Mouse (Mus musculus) ovary, postnatal 36 days (tissue): Measurements from ENCODE around the gene Reln.

Source experiments
- DNase-seq: peaks from one replicate; pipeline ENCODE4 v3.0.0; 2022; ENCODE audit warnings: low spot score, mixed read lengths

The Reln gene

DNA sequence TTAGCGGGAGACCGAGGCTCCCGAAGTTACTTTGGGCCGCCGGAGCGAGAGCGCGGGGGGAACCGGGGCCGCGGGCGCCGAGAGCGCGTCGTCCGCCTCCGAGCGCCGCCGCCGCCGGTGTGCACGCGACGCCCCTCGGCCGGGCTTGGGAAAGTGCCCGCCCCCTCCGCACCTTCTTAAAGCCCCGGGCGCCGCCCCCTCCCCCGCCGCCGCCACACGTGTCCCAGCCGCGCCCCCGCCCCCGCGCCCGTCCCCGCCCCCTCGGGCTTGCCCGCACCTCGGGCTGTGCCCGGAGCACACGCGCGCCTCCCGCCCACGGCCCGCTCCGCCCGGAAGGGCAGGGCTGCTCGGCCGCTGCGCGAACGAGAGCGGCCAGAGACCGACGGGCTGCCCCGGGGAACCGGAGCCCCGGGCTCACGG lies at the start of gene Reln:
Reln (minus strand) TSS at position 147 of the 420 bp plus-strand sequence.
- DNase-seq, result peak; percentile 27

DNA sequence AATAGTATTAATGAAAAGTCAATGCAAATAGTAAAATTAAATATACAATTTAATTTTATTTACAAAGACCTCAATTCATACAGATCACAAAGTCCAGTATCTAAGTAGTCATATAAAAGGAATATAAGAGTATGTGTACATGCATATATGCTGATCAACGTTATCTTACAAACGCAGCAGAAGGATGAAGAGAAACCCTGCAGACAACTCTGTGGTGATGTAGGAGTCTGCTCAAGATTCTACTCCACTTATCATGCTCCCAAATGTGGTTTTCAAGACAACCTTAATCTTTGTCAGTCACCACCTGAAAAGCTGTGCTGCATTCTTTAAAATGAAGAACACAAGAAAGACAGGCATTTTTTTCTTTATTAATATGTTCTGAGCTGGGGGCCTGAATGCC lies 44.0 kb upstream of the Reln start:
- no peak for DNase-seq

DNA sequence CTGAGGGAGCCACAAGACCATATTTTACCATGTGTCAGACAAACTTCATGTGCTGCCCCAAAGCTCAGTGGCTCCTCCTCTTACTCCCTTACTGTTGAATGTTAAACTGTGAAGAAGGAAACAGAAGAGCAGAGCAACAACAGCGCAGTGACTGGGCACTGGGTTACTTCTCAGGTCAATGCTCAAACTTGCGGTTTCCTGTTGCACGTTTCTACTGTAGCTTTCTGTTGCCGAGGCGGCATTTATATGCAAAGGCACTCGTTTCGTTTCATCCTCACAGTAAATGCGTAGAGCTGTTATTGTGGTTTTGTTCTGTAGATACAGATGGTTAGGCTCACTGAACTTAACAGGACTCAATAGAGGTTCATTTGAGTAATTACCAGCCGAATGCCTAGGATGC lies 16.0 kb upstream of the Reln start:
- no peak for DNase-seq

DNA sequence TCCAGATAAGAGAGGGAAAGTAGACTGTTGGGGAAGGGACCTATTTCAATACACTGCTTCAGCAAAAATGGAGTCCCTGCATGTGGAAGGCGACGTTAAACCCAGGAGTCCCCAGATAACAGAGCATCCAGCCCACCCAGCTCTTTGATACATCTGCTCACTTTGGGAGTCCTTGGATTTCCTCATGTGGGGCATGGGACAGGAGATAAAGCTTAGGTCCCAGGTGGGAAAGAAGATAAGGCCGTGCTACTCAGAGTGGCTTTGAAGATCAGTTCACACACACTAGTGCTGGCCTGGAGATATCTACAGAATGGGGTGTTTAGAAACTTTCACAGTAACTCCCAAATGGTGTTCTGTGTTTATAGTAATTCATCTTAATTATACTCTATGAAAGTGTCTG lies 3.9 kb upstream of the Reln start:
- no peak for DNase-seq

DNA sequence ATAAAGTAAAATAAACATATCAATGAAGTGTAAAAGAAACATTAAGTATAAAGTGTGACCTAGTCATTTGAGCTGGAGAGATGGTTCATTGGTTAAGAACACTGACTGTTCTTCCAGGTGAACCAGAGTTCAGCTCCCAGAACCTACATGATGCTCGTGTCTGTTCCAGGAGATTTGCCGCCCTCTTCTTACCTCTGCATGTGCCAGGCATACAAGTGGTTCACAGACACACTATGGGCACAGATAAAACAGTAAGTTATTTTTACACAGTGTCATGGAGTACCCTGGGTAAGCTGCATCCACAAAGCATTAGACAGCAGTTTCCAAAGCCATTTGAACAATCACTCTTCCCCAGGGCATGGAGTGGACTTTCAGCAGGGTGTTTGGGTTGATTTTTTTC lies 3.2 kb upstream of the Reln start:
- DNase-seq, result no peak

DNA sequence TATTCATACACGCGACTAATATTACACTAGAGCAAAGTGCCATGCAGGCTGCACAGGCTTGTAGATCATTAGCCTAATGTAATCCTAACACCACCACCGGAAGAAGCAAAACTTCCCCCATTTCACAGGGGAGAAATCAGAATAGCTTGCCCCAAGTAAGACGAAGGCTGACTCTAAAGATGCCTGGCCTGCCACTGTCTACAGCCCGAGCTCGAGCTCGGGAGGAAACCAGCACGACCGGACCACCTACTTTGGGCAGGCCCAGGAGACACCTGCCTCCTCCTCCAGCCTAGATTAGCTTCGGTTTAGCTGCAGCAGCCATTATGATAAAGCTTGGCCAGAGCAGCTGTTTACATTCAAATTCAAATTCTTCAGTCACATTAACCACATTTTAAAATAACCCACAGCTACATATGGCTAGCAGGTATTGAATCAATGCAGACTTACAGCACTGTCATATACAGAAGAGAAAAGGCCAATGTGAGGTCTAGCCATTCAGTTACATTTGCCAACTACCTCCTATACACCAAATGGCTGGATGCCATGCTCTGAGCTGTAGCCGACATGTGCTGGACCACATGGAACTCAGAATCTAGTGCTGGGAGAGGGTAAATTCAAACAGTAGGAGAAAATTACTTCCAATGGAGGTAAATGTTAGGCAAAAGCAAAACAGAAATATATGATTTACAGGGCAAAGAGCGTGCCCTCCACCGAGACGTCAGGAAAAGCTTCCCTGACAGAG lies 1.6 kb upstream of the Reln start:
- no peak for DNase-seq

DNA sequence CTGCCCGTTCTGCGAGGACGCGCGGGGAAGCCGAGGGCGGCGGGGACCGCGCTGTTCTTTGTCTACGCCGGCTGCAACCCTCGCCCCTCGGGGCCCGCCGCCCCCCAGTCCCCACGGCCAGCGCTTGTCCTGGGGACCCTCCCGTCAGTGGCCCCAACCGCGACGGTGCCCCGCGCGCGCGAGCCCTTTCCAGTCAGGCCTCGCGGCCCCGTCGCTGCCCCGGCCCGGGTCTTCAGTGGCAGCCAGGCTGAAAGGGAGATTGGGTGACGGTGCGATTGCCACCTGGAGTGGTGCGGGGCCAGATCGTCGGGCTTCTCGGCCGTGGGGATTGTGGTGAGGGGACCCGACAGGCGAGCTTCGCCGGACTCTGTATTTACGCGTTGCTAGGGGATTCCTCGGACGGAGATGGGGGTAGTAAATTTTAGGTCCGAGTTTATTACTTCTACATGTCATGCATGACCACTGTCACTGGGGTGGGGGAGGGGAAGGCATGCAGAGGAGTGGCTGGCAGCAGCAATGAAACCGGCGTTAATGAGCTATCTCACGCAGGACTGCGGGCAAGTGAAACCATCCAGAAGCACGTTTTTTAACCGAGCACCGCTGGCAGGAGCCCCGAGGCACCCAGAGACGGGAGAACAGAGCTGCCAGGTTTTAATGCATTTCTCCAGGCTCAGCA lies 612 bp upstream of the Reln start:
- peak; percentile 4 for DNase-seq

DNA sequence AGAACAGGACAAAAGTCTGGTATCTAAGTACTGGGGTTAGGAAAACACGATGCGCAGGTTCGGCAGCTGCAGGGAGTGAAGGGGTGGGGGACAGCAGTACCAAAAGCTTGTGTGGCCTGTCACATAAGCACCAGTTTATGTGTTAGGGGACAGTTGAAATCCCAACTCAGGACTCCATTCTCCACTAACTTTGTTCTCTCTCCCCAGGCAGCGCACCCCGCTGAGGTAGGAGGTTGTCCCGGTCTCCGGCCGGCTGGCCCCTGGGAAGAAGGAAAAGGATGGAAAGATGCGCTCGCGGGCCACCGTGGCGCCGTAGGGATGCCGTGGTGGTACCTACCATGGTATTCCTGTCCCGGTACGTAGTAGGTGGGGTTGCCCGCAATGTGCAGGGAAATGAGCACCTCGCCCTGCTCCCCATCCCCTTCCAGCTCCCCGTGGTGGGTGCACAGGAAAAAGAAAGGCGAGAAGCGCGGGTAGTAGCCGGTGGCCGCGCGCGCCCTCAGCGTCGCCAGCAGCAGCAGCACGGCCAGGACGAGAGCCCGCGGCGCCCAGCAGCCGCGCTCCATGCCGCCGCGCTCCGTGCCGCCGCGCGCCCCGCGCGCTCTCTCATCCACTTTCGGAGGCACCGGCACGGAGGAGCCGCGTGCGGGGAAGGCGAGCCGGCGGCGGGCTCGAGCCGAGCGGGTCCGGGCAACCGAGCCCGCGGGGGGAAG lies 503 bp downstream of the Reln start:
- no peak for DNase-seq

DNA sequence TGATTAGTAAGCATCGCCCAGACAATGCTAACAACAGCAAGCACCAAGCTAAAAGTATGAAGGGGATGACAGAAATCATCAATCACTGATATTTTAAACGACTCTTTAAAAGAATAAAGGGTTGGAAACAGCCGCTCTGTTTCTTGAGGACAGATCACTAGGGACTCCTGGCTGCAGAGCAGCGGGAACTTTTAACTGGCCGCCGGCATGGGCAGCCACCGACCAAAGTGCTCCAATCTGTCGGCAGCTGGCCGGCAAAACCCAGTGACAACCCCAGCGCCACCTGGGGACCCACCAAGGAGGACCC lies 1.0 kb downstream of the Reln start:
- DNase-seq, result peak; percentile 5

DNA sequence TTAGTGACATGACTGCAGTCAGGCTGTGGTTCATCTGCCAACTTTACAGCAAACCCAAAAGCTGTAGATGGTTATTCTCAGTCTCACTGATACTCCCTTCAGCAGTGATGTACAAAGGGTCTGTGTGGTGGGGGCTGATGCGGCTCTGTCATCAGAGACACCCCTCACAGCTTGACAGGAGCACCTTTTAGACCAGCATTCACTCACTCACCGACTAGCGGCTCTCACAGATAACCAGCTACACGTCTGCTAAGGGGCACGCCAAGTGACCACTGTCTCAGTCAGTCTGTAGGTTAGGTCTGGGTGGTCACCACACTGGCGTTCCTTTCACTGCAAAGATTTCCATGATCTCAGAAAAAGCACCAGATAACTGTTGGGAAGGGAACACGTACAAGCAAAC lies 2.0 kb downstream of the Reln start:
- DNase-seq, result no peak

DNA sequence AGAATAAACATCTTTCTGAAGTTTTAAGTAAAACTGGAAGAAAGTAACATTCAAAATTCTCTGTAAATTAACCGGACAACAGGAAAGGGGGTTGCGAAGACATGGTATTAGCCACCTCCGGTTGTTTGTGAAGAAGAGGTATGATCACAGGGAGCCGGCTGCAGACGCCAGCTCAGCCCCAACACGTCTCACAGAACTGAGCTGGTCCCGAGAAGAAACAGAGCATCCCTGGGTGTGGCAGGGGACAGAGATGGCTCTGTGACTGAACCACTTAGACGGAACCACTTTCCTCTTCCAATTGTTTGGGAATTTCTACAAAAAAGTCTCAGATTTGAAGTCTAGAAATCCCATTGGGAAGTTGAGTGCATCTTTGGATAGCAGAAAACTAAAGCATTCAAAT lies 3.5 kb downstream of the Reln start:
- DNase-seq, result no peak

DNA sequence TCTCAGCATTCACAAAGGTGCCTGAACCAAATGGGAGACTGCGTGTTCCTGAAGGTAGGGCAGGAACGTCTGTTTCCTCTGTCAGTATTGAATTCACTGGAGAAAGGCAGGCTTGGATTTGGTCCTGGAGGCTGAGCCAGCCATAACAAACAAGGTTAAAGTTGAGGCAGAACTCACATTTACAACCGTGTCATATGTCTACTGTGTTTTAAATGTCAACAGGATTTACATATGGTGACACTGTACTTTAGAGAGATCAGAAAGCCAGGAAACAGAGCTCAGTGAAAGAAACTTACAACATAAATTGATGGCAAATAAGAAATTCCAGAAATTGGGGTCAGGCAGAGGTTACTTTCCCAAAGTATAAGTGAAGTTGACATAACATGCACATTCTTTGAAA lies 9.1 kb downstream of the Reln start:
- DNase-seq, result no peak

DNA sequence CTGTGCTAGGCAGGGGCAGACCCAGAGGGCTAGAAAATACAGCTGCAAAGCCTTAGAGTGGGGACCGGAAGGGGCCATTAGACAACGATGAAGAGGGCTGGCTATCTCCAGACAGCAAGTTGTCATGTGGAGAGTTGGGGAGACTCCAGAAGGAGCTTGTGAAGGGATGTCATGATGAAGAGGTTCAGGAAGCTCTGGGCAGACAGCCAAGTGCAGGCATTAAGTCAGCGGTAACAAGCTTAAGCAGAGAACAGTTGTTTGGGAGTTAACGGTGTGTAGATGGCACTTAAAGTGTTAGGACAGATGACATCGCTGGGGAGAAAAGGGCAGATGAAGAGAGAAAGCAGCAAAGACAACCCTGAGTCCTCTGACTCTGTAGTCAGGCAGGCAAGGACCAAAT lies 13.7 kb downstream of the Reln start:
- DNase-seq, result no peak

DNA sequence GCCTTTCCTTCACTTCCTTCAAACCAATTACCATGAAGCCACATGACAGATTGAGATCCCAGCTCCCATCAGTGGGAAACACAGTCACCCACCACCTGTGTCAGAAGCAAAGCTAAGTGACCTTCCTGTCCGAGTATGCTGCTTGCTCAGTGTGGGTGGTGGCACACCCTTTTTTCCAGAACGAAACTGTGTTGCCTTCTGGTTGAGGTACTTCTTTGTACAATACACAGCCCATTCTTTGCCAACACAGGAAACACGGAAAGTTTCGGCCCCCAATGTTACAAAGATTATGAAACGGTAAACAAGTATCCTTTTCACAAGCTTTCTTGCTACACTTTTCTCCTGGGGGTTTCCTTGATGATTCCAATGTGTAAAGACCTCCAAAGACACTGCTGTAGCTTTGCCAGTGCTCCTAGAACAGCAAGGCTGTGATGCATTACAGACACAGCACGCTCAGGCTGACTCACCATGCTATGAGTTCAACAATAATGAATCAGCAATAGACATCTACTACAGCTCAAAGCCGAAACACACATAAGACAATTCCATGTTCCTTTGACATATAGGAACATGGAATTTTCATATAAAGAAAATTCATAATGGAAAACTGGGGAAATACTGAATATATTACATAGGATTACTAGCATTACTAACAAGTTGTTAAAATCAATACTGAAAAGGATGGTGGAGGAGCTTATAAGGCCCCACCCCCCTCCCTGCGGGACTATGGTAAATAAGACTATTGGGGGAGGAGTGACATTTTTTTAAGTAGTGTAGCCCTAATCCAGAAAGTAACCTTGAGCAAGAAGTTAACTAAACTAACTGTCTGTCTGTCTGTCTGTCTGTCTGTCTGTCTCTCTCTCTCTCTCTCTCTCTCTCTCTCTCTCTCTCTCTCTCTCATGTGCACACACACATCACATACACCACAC lies 15.8 kb downstream of the Reln start:
- no peak for DNase-seq

DNA sequence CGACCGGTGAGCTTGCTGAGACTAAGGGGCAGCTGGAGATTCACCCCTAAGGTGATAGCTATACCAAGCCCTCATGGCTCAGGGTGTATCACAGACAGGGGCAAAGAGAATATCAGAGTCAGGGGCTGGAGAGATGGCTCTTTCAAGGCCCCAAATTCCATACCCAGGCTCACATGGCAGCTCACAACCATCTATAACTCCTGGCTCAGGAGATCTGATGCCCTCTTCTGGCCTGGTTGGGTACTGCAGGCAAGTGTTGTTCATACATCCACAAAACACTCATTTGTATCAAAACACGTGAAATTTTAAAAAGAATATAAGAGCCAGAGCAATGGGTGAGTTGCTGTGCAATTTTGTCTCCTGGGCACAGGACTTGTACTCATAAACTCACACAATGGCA lies 17.3 kb downstream of the Reln start:
- peak; percentile 7 for DNase-seq

DNA sequence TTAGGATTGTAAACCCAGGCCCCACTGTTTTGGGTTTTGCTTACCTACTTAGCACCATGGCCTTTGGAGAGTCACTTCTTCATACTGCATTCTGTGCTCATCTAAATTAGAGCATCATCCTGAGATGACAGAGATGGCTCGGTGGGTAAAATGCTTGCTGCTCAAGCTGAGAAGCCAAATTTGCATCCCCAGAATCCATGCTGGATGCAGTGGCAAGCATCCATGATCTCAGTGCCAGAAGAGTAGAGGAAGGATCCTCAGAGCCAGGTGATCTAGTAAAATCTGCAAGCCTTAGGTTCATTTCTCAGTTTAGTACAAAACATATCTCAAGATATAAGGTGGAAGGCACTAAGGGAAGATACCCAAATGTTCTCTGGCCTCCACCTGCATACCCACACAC lies 20.7 kb downstream of the Reln start:
- DNase-seq, result no peak

DNA sequence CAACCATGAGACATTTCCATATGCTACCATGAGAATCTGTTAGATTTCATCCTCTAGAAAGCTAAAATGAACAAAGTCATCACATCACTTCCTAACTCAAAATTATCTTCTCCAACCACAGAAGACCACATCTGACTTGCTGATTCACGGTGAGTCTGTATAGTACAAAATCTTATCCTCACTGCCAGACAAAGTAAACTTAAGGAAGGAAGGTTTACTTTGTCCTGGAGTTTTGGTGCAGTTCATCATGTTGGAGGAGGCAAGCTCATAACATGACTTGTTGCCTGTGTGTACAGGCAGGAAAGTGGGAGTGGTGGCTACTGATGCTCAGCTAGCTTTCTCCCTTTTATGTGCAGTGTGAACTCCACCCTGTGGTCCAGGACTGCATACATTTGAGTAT lies 26.7 kb downstream of the Reln start:
- DNase-seq, result no peak

DNA sequence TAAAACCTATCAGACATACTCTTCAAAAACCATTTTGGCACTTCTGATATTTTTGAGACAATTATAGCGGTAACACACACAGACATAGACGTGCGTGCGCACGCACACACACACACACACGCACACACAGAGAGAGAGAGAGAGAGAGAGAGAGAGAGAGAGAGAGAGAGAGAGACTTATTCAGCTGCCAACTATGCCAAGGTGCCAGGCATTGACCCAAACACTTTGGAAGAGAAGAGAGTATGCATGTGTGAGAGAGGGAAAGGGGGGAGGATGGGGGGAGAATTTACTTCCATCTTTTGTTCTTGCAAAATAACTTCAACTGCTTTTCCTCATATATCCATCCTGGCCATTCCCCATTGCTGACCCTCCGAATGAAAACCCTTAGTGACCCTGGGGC lies 28.0 kb downstream of the Reln start:
- no peak for DNase-seq

DNA sequence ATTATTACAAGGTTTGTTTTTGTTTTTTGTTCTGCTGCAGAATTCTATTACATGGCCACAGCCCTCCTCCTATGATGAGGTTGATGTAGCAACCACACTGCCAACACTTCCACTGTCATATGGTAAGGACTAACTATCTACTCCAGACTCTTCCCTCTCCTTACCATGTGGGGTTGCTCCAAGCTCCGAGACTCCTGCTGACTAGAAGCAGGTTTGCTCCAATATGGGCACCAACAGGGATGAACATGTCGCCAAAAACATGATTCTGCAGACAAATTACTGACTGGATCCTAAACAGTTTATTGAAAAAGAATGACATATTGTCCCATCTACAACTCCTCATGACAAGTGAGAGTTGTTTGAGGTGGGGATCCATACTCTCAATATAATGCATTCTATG lies 28.5 kb downstream of the Reln start:
- DNase-seq, result no peak

DNA sequence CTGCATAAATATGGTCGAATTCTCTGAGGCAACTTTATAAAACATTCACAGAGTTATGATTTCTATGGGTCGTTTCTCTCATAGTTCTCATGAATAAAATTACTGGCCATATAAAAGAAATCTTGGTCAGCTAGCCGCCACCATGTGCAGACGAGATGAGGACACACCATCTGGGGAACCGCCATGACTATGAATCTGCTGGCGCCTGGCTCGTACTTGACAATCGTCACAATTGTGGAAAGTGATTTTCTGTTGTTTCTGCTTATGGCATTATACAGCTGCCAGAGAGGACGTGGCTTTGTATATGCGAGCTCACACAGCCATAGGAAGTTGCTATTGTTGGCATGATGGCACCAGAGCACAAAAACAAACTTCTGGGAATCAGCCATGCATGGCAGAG lies 31.5 kb downstream of the Reln start:
- no peak for DNase-seq

DNA sequence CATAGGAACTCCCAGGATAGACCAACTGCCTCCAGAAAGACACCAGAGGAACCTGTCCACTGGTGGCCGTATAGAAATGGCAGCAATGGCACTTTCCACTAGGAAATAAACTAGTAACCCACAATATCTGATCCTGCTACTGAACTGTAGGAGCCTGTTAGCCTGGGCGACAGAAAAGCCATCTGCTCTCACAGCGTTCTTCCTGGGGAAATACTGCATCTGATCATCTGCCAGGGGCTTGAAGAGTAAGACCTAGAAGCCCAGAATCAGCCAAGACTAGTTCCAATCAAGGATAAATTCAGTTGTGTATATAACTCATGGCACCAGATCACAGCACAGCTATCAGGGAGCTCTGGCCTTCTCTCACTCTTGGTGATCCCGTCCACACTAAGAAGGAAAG lies 33.5 kb downstream of the Reln start:
- DNase-seq, result no peak

DNA sequence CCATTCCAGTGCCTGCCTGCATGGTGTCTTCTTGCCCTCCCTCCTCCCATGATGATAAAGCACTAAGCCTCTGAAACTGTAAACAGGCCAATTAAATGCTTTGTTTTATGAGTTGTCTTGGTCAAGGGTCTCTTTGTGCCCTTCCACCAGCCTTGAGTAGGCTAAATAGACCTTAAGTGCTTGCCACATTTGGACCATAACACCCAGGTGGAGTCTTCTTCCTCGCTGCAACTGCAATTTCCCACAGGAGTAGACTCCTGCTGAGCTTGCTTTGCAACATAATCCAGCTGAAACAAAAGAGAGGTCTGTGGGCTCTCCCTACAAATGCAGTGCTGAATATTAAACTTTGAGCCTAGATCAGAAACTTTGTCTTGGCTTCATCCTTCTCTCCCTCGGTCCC lies 35.5 kb downstream of the Reln start:
- no peak for DNase-seq
